Mouse (Mus musculus): Measurements from ENCODE around the gene C030005K15Rik. TPM values are rescaled to one million over a fixed set of nuclear protein-coding genes. Genes with fewer than 3 reads are reported as not detected.

The C030005K15Rik gene
- polyA plus RNA-seq (2015; fragmentation: Illumina TruSeq; extraction: RNeasy Lipid Tissue Mini Kit (QIAGEN cat#74804); ENCODE audit: insufficient read depth, low replicate concordance) = not detected

GRCm38 (mm10) chr10:97726655-97727054 is at the start of gene C030005K15Rik:
Gene C030005K15Rik (minus strand): TSS chr10:97726755.

GRCm38 (mm10) chr10:97692913-97693312 is 33.6 kb downstream of the C030005K15Rik start, which contains the start of gene Ccer1:
Gene Ccer1 (plus strand): TSS chr10:97693059.

Other genes with a start within 250 kb of the C030005K15Rik start
- 94.7 TPM for gene Dcn, start 247.1 kb downstream of the C030005K15Rik start, polyA plus RNA-seq (2015; fragmentation: Illumina TruSeq; extraction: RNeasy Lipid Tissue Mini Kit (QIAGEN cat#74804); ENCODE audit: insufficient read depth, low replicate concordance)
- 1.6 TPM for gene Lum, start 161.6 kb downstream of the C030005K15Rik start, polyA plus RNA-seq (2015; fragmentation: Illumina TruSeq; extraction: RNeasy Lipid Tissue Mini Kit (QIAGEN cat#74804); ENCODE audit: insufficient read depth, low replicate concordance)
- not detected for gene Kera, start 119.9 kb downstream of the C030005K15Rik start, polyA plus RNA-seq (2015; fragmentation: Illumina TruSeq; extraction: RNeasy Lipid Tissue Mini Kit (QIAGEN cat#74804); ENCODE audit: insufficient read depth, low replicate concordance)
- gene Epyc, start 82.7 kb downstream of the C030005K15Rik start, polyA plus RNA-seq (2015; fragmentation: Illumina TruSeq; extraction: RNeasy Lipid Tissue Mini Kit (QIAGEN cat#74804); ENCODE audit: insufficient read depth, low replicate concordance) = not detected
- gene Ccer1, start 33.7 kb downstream of the C030005K15Rik start, polyA plus RNA-seq (2015; fragmentation: Illumina TruSeq; extraction: RNeasy Lipid Tissue Mini Kit (QIAGEN cat#74804); ENCODE audit: insufficient read depth, low replicate concordance) = not detected

All from spleen, adult 10 weeks (tissue).